8 mouse cellular contexts compared by ENCODE assay signal in the genomic region with DNA sequence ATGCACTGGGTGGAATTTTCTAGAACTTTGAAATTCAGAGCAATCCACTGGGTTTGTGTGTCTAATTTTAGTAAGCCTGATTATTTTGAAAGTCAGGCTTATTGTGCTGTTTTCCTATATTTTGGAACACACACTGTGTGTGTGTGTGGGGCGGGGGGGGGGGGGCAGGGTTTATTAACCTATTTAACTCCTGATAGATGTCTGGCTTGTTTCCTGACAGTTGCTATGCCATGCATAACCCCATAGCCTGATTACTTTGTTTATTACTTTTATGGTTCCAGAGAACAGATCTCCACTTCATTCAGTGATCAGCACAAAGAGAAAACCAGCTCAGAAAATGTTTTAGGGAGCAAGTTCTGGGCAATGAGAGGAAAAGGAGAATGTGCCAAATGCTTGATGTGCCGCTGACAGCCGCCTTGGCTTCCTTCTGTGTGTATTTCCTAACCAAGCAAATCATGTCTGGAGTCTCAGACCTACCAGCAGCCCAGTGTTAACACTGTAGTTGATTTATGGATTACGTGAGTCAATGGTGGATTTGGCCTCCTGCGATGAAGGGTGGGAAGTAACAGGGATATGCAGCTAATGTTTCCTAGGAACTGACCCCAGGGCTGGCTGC.
DNase-seq lines count a peak whose midpoint lies in the region; ATAC-seq lines count a peak whose summit lies in the region.

No protein-coding gene starts in this region.

- H3K9ac ChIP-seq in lung, embryonic 15.5 days = no peak overlapping the region

- ATAC-seq in lung, embryonic 15.5 days (ENCODE audit: borderline replicate concordance, extremely low read depth, low FRiP score, low TSS enrichment) = peak; percentile 78; the same call in 1 of the 2 replicates
- ATAC-seq in erythroblast, adult 5-6 weeks (replicated peaks; ENCODE audit: low FRiP score, poor library complexity, severe bottlenecking) = no peak

- DNase-seq in adrenal gland, postnatal 10 days = peak; percentile 31
- DNase-seq in adrenal gland, adult 18-20 months (ENCODE audit: low spot score in 2 of 2) = no peak
- DNase-seq in kidney, adult 11 months = peak; percentile 2
- DNase-seq in kidney, adult 18-20 months = no peak
- peak; percentile 34 to 55 for DNase-seq in heart, postnatal 10 days
- DNase-seq in midbrain, embryonic 10.5 days (ENCODE audit: low spot score) = no peak

- no peak overlapping the region for H3K4me2 ChIP-seq in lung, embryonic 15.5 days

- no peaks in the 10 kb centered on the region for H3K27me3 ChIP-seq in lung, embryonic 15.5 days
- H3K27me3 ChIP-seq in midbrain, embryonic 10.5 days (ENCODE audit: low read depth, poor library complexity, severe bottlenecking) = no peaks in the 10 kb centered on the region

- WGBS in lung, embryonic 15.5 days = 56% methylated on average over 5 of the region's 5 CpGs
- WGBS in midbrain, embryonic 10.5 days = 88% methylated on average over 5 of the region's 5 CpGs

- no peaks in the 10 kb centered on the region for H3K4me1 ChIP-seq in lung, embryonic 15.5 days
- no peaks in the 10 kb centered on the region for H3K4me1 ChIP-seq in midbrain, embryonic 10.5 days

- H3K36me3 ChIP-seq in lung, embryonic 15.5 days = no peaks in the 10 kb centered on the region
- no peaks in the 10 kb centered on the region for H3K36me3 ChIP-seq in midbrain, embryonic 10.5 days

- H3K4me3 ChIP-seq in lung, embryonic 15.5 days = no peak overlapping the region
- no peak overlapping the region for H3K4me3 ChIP-seq in midbrain, embryonic 10.5 days

- no peaks in the 10 kb centered on the region for H3K9me3 ChIP-seq in lung, embryonic 15.5 days
- no peaks in the 10 kb centered on the region for H3K9me3 ChIP-seq in midbrain, embryonic 10.5 days (replicated peaks)

- intact Hi-C loops in heart, postnatal 10 days (cut with DNase I) = no loop called here

- H3K27ac ChIP-seq in lung, embryonic 15.5 days = no peak overlapping the region
- no peak overlapping the region for H3K27ac ChIP-seq in midbrain, embryonic 10.5 days (replicated peaks)

Comparison
In these comparisons a context has a peak if more than half of its experiments do, and no peak if none do; other contexts are left out.
1. DNase-seq: peak in adrenal gland, postnatal 10 days (single experiment), kidney, adult 11 months (single experiment) and heart, postnatal 10 days (2 of 2); none in adrenal gland, adult 18-20 months (0 of 2), kidney, adult 18-20 months (single experiment) and midbrain, embryonic 10.5 days (single experiment).